Mouse (Mus musculus) spleen, postnatal 14 days (tissue): Measurements from ENCODE around the gene Pou5f1.
A peak's percentile ranks its signal among the peaks of the same experiment; 100 is the strongest.

ENCODE experiments used
- DNase-seq, 2 experiments: peaks; one replicate each; pipeline ENCODE4 v3.0.0; 2021 to 2022; ENCODE audit warnings: low spot score in 2 of 2

The Pou5f1 gene

GRCm38 (mm10) chr17:35512916-35513626 lies 7.3 kb downstream of the Pou5f1 start:
- no peak for DNase-seq

GRCm38 (mm10) chr17:35513886-35514285 lies 8.1 kb downstream of the Pou5f1 start:
- peak; percentile 69 to 81 for DNase-seq

GRCm38 (mm10) chr17:35514756-35515155 lies 8.9 kb downstream of the Pou5f1 start:
- DNase-seq, result no peak

- DNase-seq, result no peak
Observed at GRCm38 (mm10) chr17:35515911-35516640, 10.3 kb downstream of the Pou5f1 start.

GRCm38 (mm10) chr17:35516652-35517500 lies 11.1 kb downstream of the Pou5f1 start, which contains the start of the genes Tcf19 and Cchcr1:
TSS of gene Tcf19 (minus strand) at chr17:35516824.
TSS of gene Cchcr1 (plus strand) at chr17:35517100.
- DNase-seq, result peak; percentile 90 to 91

- no peak for DNase-seq
Observed at GRCm38 (mm10) chr17:35517526-35517925, 11.7 kb downstream of the Pou5f1 start.

GRCm38 (mm10) chr17:35524354-35524753 lies 18.5 kb downstream of the Pou5f1 start:
- no peak for DNase-seq

GRCm38 (mm10) chr17:35526644-35527043 lies 20.8 kb downstream of the Pou5f1 start:
- no peak for DNase-seq

- no peak for DNase-seq
Observed at GRCm38 (mm10) chr17:35532360-35532759, 26.5 kb downstream of the Pou5f1 start.

GRCm38 (mm10) chr17:35532901-35533300 lies 27.1 kb downstream of the Pou5f1 start, which contains the start of gene Psors1c2:
TSS of gene Psors1c2 (plus strand) at chr17:35533201.
- DNase-seq, result no peak

GRCm38 (mm10) chr17:35534343-35534742 lies 28.5 kb downstream of the Pou5f1 start:
- peak; percentile 35 to 67 for DNase-seq

- DNase-seq, result no peak
Observed at GRCm38 (mm10) chr17:35537421-35537820, 31.6 kb downstream of the Pou5f1 start.

- no peak for DNase-seq
Observed at GRCm38 (mm10) chr17:35538476-35538875, 32.7 kb downstream of the Pou5f1 start.

- no peak for DNase-seq
Observed at GRCm38 (mm10) chr17:35539540-35539939, 33.7 kb downstream of the Pou5f1 start.

GRCm38 (mm10) chr17:35542761-35543411 lies 37.1 kb downstream of the Pou5f1 start:
- DNase-seq, result no peak

GRCm38 (mm10) chr17:35543412-35543861 lies 37.6 kb downstream of the Pou5f1 start:
- no peak for DNase-seq

GRCm38 (mm10) chr17:35544001-35544400 lies 38.2 kb downstream of the Pou5f1 start:
- no peak for DNase-seq

- peak in 1 of 2 experiments; percentile 38 for DNase-seq
Observed at GRCm38 (mm10) chr17:35544680-35545079, 38.9 kb downstream of the Pou5f1 start.

GRCm38 (mm10) chr17:35547465-35547864 lies 41.6 kb downstream of the Pou5f1 start:
- no peak for DNase-seq

GRCm38 (mm10) chr17:35548636-35549035 lies 42.8 kb downstream of the Pou5f1 start:
- DNase-seq, result no peak

- DNase-seq, result no peak
Observed at GRCm38 (mm10) chr17:35549437-35550142, 43.8 kb downstream of the Pou5f1 start.
